Mouse (Mus musculus) kidney, adult 2 months (tissue): ENCODE data around the gene Cacna2d4.

Experiments used
- CTCF ChIP-seq: fragments of 200-500 bp; conservative IDR thresholded peaks from 2 replicates; pipeline ENCODE4 v1.5.1; 2011; ENCODE audit warnings: low read depth, mild to moderate bottlenecking, control low read depth, low read length, moderate library complexity, mixed read lengths; ENCODE audit not compliant: insufficient read depth, insufficient read length
- POLR2A ChIP-seq: fragments of 200-500 bp; IDR thresholded peaks from one replicate; pipeline ENCODE4 v1.6.1; 2011; ENCODE audit warnings: low read depth, low read length, control low read depth

GRCm38 (mm10) chr6:119218591-119218990 is 17.7 kb upstream of the Cacna2d4 start:
- TF ChIP-seq CTCF (no peak), POLR2A (no peak)
